Mouse (Mus musculus) myocyte (in vitro differentiated cells): Measurements from ENCODE around the gene Sertad4.

Experiments
- CEBPB ChIP-seq: IDR thresholded peaks from 2 replicates; pipeline ENCODE4 v1.6.1; 2011; ENCODE audit warnings: mild to moderate bottlenecking, moderate library complexity; ENCODE audit not compliant: poor library complexity, insufficient read depth, severe bottlenecking
- E2F4 ChIP-seq: IDR thresholded peaks from one replicate; pipeline ENCODE4 v1.6.1; 2011; ENCODE audit warnings: mild to moderate bottlenecking, control low read depth, moderate library complexity; ENCODE audit not compliant: insufficient read depth
- MAX ChIP-seq: IDR thresholded peaks from one replicate; pipeline ENCODE4 v1.6.1; 2011; ENCODE audit warnings: low read depth, mild to moderate bottlenecking, control low read depth
- MYOD1 ChIP-seq, 3 experiments: IDR thresholded peaks; one replicate each; pipeline ENCODE4 v1.6.1; 2011; ENCODE audit warnings: control low read depth in 2 of 3, low read depth in 2 of 3, mild to moderate bottlenecking in 2 of 3, moderate library complexity in 1 of 3; ENCODE audit not compliant: insufficient read length in 2 of 3, control insufficient read depth in 1 of 3
- MYOG ChIP-seq, 3 experiments: IDR thresholded peaks; one replicate each; pipeline ENCODE4 v1.6.1; 2011; ENCODE audit warnings: control low read depth in 2 of 3, low read depth in 2 of 3, mild to moderate bottlenecking in 2 of 3; ENCODE audit not compliant: insufficient read length in 2 of 3, control insufficient read depth in 1 of 3, insufficient read depth in 1 of 3
- POLR2A ChIP-seq: IDR thresholded peaks from one replicate; pipeline ENCODE4 v1.6.1; 2011; ENCODE audit warnings: low read depth, mild to moderate bottlenecking, control low read depth, moderate library complexity; ENCODE audit not compliant: insufficient read length
- POLR2AphosphoS2 ChIP-seq: IDR thresholded peaks from one replicate; pipeline ENCODE4 v1.6.1; 2011; ENCODE audit warnings: low read depth, control low read depth; ENCODE audit not compliant: insufficient read length
- SRF ChIP-seq: IDR thresholded peaks from one replicate; pipeline ENCODE4 v1.6.1; 2011; ENCODE audit warnings: low read depth; ENCODE audit not compliant: control insufficient read depth, insufficient read length
- TCF12 ChIP-seq: IDR thresholded peaks from one replicate; pipeline ENCODE4 v1.6.1; 2011; ENCODE audit warnings: mild to moderate bottlenecking, control low read depth; ENCODE audit not compliant: poor library complexity, insufficient read depth, severe bottlenecking
- TCF3 ChIP-seq: IDR thresholded peaks from one replicate; pipeline ENCODE4 v1.6.1; 2011; ENCODE audit warnings: low read depth, control low read depth; ENCODE audit not compliant: insufficient read length
- USF1 ChIP-seq: IDR thresholded peaks from one replicate; pipeline ENCODE4 v1.6.1; 2011; ENCODE audit warnings: low read depth, mild to moderate bottlenecking, control low read depth, moderate library complexity

DNA sequence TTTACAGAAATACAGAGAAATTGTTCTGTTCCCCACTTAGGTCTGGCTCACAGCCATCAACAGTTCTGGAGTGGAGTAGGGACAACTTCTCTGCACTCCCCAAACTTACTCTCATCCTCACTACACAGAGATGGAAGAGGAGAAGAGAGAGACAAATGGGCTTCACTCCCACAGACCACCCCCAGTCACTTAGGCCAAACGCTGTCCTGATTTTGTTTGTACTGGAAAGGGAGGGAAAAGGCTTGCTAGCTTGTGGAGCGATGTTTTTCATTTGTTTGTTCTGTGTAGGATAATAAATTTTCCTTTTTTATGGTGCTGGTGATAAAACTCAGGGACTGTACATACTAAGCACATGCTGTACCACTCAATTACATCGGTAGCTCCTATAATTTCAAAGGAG, 45.4 kb upstream of the Sertad4 start:
- TF ChIP-seq POLR2A (no peak), MAX (no peak), USF1 (no peak), E2F4 (no peak), TCF12 (no peak), MYOD1 (IDR thresholded peaks at IDR 0.05; ENCODE audit: control insufficient read depth in 1 of 3, insufficient read length in 2 of 3, low read depth in 2 of 3) (no peak), POLR2AphosphoS2 (no peak), MYOG (IDR thresholded peaks at IDR 0.05; ENCODE audit: control insufficient read depth in 1 of 3, insufficient read depth in 1 of 3, insufficient read length in 2 of 3, low read depth in 2 of 3) (no peak), TCF3 (no peak), SRF (no peak), CEBPB (no peak)
